Mouse (Mus musculus): ENCODE data around the gene Pilra.

The Pilra gene

DNA sequence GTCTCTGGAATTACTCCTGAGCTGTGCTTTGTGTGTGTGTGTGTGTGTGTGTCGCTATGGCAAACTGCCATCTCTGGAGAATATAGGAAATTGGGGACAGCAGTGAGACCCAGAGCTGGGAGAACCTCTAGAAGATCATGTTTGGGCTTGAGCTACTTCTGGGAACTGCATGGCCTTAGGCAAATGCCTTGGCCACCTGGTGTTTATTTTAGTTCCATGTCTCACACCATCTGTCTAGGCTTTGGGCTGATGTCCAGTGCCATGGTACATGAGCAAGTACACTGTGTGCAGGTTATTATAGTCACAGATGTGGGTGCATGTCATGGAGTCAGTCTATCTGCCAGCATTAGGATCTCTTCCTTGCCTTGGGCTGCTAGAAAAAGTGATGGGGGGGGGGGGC lies 13.5 kb downstream of the Pilra start:
- DNase-seq, result peak; percentile 29

DNA sequence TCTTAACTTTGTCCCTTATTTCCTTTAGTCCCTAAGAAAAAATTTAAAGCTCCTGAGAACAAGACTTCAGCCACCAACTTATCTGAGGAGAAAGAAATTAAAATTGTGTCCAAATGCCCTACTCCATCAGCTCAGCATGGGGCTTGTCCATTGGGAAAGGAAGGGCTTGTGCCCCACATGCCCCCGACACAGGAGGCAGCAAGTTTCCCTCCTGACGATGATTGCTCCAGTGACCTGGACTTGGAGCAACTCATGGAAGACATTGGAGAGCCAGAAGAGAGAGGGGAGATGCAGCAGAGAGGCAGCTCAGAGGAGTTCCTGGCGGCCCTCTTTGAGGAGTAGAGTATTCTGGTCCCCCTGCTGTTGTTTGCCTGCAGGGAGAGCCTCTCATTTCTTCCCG lies 14.0 kb downstream of the Pilra start:
- no peak for DNase-seq

DNA sequence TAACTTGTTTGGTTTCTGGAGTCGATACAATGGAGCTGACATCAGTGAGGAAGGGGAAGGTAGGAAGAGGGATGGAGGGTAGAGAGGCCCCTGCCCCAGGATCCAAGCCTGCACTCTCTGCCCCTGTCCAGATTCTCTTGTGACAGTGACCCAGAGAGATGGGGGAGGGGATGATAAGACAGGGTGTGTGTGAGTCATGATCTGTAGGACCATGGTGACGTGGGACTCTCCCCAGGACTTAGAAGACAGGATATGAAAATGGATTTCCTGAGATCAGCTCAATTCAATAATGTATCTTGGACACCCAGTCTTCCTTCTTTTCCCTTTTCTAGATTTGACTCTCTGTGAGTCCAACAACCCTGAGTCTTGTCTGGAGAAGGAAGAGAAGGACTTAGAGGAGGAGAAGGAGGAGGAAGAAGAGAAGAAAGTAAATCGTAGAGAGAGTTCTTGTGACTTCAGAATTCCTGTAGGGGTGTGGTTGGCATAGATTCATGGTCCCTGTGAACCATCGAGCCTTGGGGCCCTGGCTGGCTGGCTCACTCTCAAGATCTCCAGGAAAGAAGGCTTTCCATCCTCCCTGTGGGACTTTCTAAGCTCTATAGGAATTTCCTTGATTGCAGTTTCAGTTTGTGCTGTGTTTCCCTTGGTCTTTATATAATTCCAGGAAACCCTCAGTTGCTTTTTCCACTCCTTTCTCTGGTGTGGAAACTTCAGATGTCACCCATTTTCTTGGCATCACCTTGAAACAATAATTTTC lies 18.4 kb downstream of the Pilra start:
- DNase-seq, result no peak

DNA sequence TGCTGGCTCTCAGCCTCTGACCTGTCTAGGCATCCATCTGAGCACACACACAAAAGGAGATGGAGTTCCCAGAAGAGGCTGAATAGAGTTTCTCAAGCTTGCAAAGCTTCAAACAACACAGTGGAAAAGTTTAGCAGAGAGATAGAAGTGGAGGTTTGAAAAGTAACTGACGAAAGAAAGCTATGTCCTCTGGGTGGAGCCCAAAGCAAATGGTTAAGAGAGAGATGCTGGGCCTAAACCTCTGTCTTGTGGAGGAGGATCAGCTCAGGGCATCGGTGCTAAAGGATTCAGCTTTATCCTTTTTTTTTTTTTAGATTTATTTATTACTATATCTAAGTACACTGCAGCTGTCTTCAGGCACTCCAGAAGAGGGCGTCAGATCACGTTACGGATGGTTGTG lies 27.8 kb downstream of the Pilra start:
- no peak for DNase-seq

DNA sequence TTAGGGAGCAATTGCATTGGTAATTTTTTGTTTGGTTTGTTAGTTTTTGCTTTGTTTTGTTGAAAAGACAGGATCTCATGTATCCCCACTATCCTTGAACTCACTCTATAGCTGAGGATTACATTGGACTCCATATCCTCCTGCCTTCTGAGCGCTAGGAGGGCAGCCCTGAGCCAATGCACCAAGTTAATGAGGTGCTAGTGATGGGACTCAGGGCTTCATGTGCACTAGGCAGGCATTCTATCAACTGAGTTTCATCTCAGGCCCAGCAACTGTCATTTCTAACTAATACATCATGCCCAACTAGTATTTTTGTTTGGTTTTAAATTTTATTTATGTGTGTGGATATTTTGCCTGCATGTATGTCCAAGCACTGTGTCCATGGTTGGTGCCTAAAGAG lies 29.9 kb downstream of the Pilra start:
- no peak for DNase-seq

DNA sequence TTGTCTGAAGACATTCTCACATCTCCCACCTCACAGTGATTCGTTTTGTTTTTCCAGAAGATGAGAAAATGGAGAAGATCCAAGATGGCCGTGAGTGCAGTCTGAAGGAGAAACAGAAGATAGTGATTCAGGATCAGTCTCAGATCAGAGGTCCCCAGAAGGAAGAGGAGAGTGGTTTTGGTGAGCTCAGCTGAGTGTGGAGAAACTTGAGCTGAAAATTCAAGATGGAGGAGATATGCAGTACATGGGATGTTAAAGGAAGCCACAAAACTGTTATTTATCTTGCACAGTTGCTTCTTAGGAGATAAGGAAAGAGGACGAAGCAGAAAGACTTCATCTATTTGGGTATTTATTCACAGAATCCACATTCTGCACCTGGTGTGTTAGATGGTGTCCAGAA lies 35.2 kb downstream of the Pilra start:
- DNase-seq, result no peak

DNA sequence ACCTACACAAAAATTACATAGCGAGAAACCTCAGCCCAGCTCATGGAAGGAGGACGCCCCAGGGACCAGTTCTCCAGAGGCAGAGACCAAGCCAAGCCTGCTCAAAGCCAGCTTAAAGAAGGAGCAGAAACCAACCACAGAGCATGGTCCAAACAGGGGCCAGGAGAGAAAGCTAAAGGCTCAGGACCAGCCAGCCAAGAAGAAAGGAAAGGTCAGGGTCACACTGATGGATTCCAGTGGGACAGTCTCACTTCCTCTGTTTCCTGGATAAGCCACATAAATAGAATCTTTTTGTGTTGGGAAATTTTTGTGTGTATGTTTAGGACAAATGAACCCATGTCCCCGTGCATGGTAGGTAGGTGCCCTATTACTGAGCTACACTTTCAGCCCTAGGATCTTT lies 39.5 kb downstream of the Pilra start:
- no peak for DNase-seq

DNA sequence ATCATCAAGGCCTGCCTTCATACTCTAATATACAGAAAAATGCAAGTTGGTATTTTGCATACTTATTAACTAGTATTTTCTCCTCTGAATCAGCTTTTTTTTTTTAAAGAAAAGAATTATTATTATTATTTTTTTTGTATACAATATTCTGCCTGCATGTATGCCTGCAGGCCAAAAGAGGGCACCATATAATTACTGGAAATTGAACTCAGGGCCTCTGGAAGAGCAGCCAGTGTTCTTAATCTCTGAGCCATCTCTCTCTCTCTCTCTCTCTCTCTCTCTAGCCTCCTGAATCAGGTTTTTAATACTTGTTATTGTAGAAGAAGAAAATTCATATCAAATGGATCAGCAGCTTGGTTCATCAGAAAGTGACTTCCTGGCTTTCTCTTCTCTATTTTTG lies 44.5 kb downstream of the Pilra start:
- no peak for DNase-seq

DNA sequence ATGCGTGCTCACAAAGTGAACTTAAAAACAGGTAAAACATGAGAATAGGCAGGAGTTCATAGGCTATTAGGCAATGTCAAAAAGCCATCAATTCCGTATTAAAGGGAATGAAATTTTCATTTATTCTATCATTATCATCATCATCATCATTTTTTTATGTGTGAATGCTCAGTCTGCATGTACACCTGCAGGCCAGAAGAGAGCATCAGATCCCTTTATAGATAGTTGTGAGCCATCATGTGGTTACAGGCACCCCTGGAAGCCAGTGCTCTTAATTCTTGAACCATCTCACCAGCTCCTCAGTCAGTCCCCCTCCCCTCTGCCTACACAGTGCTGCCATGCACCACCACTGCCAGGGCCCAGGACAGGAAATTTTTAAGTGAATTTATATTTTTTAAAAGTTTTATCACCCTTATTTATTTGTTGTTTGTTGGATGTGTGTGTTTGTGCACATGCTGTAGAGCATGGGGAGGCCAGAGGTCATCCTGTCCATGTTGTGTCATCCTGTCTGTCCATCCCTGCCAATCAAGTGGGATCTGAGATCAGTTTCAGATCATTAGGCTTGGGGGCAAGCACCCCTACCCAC lies 47.0 kb downstream of the Pilra start:
- peak; percentile 50 for DNase-seq

DNA sequence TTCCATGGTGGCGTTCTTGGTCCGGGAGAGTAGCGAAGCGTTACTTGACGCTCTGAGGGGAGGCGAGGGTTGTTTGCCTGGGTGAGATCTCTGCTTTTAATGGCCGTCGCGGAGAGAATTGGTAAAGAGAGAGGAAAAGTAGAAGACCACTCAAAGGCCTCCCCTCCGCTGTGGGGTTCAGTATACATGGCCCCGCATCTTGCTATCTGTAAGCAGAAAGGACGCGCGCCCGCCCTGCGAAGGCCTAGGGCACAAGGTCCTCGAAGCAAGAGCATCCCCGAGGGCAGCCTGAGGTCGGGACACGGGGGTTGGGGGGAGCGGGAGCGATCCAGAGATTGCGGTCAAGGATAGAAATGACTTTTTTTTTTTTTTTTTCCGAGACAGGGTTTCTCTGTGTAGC lies 47.9 kb downstream of the Pilra start:
- peak; percentile 84 for DNase-seq

DNA sequence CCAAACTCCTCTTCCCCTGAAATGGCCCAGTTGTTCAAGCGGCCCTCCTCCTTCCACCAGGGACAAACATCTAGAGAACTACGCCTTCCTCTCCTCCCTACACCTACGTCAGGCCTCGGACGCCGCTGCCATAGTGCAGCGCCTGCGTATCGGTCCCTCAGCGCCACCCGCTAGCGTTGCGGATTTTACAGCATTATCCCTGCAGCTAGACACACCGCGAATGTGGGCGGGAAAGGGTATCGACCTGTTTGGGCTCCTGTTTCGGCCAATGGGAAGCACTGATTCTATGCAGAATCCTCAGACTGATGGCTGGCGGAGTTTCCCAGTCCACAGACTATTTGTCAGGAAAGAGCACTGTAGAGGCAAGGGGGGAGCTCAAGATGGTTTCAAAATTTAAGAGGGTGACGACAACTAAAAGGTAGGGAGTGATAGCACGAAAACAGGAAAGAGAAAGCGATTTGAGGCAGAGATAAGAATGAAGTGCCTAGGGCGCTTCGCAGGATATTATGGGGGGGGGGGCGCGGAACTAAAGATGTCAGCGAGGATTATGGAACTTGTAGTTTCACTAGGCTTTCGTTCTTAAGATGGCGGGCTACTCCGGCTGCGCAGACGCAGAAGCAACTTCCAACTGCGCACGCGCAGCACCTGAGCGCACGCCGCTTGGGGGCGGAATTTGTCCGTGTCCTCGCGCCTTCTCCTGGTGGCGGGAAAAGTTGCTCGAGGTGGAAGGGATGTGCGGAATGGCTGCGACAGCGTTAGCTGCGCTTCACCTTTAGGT lies 48.7 kb downstream of the Pilra start, which contains the start of the genes Mepce and Zcwpw1:
Gene Mepce (minus strand): TSS at position 505 of the 778 bp plus-strand sequence.
Gene Zcwpw1 (plus strand): TSS at position 648 of the 778 bp plus-strand sequence.
- peak; percentile 97 for DNase-seq

DNA sequence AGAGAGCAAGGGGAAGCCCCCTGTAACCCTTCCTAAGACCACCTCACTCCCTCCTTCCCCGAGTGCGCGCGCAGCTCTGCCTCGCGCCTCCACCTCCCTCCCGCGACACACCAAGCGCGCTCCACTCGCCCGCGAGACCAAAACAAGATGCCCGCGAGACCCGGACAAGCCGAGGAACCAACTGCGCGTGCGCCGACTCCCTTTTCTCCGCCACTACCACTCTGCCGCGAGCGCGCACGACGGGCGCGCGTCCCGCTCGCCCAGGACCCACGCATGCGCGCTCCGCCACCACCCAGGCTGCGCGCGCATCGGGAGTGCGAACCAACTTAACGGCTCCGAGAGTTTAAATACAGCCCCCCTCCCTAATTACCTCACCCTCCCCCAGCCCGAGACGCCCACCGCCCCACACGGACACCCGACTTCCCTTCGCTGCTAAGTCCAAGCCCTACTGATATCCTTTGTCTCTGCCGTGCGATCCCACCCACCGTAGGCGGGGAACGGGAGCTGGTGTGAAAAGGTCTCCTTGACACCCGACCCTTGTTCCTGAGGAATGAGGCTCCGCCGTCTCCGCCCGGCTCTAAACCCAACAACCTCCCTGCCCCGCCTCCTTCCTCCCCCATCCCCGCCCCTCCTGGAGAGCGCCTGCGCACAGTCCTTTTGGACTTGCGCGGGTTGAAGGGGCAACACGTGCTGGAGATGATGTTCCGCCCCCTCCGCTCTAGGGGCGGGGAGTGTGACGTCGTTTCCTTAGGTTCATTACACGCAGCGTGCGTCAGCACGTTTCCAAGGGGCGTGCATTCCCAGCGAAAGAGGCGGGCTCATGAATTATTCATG lies 49.8 kb downstream of the Pilra start:
- DNase-seq, result peak; percentile 99

DNA sequence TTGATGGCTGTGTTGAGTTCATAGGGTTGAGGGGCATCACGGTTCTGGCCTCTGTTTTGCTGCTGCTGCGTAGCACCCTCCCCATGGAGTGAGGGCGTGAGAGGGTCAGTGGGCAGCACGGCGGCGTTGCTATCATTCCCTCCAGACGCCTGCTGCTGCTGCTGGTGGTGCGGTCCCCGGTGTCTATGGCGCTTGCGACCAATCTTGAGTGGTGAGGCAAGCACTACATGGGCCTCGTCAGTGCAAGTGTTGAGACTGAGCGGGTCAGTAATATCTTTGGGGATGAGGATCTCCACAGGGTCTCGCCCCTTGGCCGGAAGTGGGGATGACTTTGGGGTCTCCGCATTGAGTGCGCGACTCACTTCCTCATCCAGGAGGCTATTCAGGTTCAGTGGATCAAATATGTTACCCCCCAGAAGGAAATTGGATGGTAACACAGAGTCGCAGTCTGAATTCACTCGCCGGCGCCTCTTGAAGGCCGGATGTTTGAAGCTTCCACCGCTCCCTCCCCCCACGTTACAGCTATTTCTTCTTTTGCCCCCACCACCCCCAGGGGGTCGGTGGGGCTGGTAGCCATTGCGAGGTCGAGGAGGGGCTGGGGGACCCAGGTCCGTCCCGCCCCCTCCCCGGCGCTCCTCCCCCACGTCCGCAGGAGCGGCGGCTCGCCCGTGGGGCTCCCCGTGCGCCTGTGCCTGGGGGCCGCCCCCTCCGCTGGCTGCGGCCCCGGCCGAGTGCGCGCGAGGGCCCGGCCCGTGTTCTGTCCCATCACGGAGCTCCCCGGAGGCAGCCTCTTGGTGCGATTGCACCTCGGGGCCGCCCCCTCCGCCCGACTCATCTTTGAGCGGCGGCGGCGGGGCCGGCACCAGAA lies 50.7 kb downstream of the Pilra start:
- DNase-seq, result no peak

DNA sequence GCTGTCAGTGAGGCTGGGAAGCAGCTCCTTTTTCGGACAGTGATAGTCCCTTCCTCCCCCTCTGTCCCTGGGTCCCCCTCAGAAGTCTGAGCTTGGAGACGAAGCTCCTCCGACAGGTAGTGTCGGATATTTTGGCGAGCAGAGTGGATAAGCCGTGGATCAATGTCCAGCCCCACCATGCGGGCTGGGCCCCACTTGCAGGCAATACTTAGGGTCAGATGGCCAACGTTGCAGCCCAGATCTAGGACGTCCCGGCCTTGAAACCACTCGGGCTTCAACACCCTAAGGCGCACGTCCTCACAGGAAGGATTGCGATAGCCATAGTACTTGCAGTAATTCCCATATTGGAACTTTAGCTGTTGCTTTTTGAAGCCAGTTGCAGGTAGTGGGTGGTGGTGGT lies 51.5 kb downstream of the Pilra start:
- peak; percentile 65 for DNase-seq

DNA sequence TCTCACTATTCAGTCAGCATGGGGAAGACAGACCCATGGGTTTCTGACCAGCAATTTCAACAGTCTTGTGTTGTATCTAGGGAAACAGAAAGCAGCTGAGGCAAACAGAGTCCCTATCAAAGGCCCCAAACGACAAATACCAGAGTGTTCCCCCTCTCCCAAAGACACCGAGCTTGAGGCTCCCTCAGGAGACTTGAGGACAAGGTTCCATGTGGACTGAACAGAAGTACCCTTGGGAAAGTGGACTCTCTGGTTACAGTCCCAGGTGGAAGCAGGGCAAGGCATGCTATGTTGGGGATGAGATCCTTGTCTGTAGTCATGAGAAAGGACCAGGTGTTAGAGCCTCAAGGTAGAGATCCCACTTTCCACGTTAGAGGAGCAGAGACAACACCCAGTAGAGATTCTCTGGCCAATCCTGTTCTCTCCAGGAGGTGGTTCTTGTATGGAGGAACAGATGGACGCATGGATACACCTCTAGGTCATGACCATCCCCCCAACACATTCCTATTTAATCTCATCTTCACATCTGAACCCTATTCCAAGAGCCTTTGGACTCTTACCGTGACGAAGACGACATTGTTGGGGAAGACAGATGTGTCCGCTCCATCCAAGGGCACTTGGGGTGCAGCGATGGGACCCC lies 52.1 kb downstream of the Pilra start:
- peak; percentile 28 for DNase-seq

DNA sequence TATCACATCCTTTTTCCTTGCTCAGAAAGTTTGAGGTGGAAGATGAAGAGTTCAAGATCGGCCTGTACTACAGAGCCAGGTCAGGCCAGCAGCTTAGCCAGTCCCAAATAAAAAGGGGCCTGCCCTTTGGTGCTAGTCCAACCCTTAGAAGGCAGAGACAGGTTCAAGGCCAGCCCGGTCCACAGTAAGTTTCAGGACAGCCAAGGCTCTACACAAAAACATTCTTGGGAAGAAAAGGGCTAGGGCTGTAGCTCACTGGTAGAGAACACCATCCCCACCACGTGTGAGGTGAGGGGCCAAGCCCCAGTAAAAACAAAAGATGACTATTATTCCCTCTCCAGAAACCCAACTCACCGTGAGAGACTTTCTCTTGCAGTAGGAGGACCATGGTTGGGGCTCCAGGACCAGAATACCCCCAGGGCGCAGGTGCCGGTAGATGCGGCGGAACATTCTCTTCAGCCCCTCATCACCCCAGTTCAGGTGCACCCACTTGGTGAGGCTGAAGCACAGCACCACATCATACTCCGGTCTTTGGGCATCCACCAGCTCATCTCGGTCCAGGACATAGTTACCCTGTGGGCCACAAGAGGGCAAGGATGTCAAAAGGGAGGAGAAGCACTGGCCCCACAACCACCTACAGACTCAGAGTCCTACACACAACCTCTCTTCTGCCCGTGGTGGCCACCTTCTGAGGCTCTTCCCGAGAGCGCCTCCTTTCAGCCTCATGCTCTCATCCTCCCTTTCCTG lies 53.1 kb downstream of the Pilra start:
- peak; percentile 42 for DNase-seq

DNA sequence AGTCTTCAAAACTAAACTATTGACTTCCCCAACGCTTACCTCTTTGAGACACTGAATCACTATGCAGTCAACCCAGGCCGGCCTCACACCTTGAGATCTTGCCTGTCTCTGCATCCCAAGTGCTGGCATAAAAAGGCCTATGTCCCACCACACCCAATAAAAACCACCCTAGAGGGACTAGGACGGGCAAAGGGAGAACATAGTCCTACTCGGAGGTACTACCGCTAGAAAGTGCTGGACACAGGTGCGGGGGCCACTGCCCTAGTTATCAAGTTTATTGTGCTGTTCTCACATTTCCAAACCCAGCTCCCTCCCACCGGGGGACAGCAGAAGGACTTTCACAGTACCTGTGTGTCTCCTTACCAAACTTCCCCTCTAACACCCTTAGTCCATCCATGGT lies 54.4 kb downstream of the Pilra start:
- DNase-seq, result peak; percentile 43

DNA sequence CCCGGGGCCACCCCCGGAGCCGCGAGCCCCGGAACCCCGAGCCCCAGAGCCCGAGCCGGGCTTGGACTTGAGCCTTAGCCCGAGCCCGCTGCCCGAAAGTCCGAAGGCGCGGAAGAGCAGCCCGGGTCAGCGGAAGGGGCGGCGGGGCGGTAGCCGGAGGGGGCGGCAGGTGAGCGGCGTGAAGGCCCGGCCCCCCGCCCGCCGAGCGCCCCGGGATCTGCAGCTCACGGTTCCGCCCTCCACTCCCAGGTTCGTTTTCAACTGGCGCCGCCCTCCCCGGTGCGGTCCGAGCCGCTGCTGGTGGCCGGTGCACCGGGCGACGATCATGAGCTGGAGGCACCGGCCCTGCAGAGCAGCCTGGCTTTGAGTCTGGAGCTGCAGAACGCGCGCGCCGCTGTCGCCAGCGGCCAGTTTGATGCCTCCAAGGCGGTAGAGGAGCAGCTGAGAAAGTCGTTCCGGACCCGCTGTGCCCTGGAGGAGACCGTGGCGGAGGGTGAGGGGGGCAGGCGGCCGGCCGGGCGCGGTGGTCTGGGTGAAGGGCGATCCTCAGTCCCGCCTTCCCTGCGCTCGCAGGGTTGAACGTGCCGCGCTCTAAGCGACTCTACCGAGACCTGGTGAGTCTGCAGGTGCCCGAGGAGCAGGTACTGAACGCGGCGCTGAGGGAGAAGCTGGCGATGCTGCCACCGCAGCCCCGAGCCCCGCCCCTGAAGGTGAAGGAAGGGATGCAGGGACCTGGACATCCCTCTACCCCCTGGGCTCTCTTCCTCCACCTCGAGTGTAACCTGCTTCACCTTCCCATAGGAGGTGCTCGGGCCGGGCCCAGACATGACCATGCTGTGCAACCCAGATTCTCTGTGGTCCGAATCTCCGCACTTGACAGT lies 56.8 kb downstream of the Pilra start:
- peak; percentile 62 for DNase-seq

DNA sequence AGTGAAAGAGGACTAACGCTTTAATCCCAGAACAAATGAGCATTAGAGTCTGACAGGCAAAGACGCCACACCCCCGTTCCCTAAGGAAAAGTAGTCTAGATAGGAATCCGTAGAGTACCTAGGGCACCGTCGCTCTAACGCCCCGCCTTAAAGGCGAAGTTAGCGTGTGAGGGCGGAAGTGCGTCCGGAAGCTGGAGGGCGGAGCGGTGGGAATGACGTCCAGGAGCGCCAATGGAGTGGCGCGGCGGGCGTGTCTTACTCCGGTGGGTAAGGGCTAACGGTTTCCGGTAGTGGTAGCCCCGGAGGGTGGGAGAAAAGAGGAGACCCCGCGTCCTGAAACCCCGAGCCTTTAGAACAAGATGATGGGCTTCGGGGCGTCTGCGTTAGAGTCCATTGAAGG lies 57.4 kb downstream of the Pilra start, which contains the start of gene Ppp1r35:
Gene Ppp1r35 (plus strand): TSS at position 215 of the 400 bp plus-strand sequence.
- DNase-seq, result peak; percentile 96
